Mouse (Mus musculus) embryonic facial prominence, embryonic 15.5 days (tissue): ENCODE measurements around the gene Gm8720. TPM values are rescaled to one million over a fixed set of nuclear protein-coding genes. Genes with fewer than 3 reads are reported as not detected.
"Not testable (repeated sequence)": the region's sequence is repeated elsewhere in the genome, so short reads cannot be mapped to it uniquely, and the experiment has no call there.

Experiments used
- ATAC-seq: fragments of 200-750 bp; cut with Nextera tagmentation; 2 replicates; pipeline ENCODE4 v1.8.0; 2017; ENCODE audit warnings: low read depth, moderate TSS enrichment; ENCODE audit not compliant: insufficient number of reproducible peaks, low FRiP score, low TSS enrichment
- H3K27ac ChIP-seq: fragments of 300-500 bp; sonication (generic); replicated peaks from 2 replicates; pipeline ENCODE4 v1.5.1; 2015; ENCODE audit warnings: mild to moderate bottlenecking, inconsistent platforms
- H3K27me3 ChIP-seq: fragments of 300-500 bp; sonication (generic); 2 replicates; pipeline ENCODE4 v1.6.1; 2015; ENCODE audit warnings: inconsistent platforms
- H3K36me3 ChIP-seq: fragments of 300-500 bp; sonication (generic); 2 replicates; pipeline ENCODE4 v1.6.1; 2015; ENCODE audit warnings: mild to moderate bottlenecking, inconsistent platforms
- H3K4me1 ChIP-seq: fragments of 300-500 bp; sonication (generic); 2 replicates; pipeline ENCODE4 v1.6.1; 2015; ENCODE audit warnings: inconsistent platforms
- H3K4me2 ChIP-seq: fragments of 300-500 bp; sonication (generic); replicated peaks from 2 replicates; pipeline ENCODE4 v1.6.1; 2015; ENCODE audit warnings: mild to moderate bottlenecking, inconsistent platforms
- H3K4me3 ChIP-seq: fragments of 300-500 bp; sonication (generic); replicated peaks from 2 replicates; pipeline ENCODE4 v1.5.1; 2015; ENCODE audit warnings: mild to moderate bottlenecking, inconsistent platforms
- H3K9ac ChIP-seq: fragments of 300-500 bp; sonication (generic); 2 replicates; pipeline ENCODE4 v1.6.1; 2015; ENCODE audit warnings: inconsistent platforms
- H3K9me3 ChIP-seq: fragments of 300-500 bp; sonication (generic); replicated peaks from 2 replicates; pipeline ENCODE4 v1.6.1; 2016; ENCODE audit warnings: inconsistent platforms
- WGBS: fragments of 180-500 bp; shearing (Covaris S2); methylation state at CpG from one replicate; pipeline ENCODE4 v1.1.7; 2015; 5-methylcytosine and 5-hydroxymethylcytosine counted together
- polyA plus RNA-seq: library from polyadenylated mRNA; unstranded; fragments of >200 nt; fragmentation: Nextera tagmentation; extraction: Ambion mirVana; gene quantifications from 2 replicates; pipeline ENCODE4 v1.2.1, GENCODE M21; 2015

The Gm8720 gene
- not detected in 2 replicates for polyA plus RNA-seq

DNA sequence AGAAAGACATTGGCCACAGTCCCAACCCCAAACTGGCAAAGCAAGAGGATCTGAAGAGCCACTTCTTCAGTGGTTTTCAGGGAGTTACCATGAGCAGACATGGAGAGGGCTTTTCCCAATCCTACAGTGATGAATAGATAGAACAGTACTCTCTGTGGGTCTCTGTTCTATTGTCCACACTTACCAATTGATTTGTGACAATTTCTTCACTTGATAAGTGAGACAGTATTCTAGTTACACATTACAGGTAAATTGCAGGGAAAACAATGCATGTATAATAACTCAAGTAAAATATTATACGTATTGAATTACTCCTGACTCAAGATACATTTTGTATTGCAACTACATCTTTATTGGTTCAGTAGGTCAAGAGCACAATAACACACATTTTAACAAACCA is at the start of gene Gm8720:
TSS of gene Gm8720 (minus strand) at position 101 of the 400 bp plus-strand sequence.
- H3K9me3 ChIP-seq, H3K9ac ChIP-seq, H3K4me2 ChIP-seq, H3K27ac ChIP-seq, H3K36me3 ChIP-seq, ATAC-seq, H3K27me3 ChIP-seq, H3K4me3 ChIP-seq, H3K4me1 ChIP-seq: not testable (repeated sequence)
- no CpG with 5 or more reads among the region's 1 CpGs for WGBS

DNA sequence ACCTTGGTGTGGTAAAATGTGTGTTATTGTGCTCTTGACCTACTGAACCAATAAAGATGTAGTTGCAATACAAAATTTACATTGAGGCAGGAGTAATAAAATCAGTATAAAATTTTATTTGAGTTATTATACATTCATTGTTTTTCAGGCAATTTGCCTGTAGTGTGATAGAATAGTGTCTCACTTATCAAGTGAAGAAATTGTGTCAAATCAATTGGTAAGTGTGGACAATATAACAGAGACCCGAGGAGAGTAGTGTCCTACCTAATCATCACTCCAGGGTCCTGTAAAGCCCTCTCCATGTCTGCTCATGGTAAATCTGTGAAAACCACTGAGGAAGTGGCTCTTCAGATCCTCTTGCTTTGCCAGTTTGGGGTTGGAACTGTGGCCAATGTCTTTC is 12.0 kb downstream of the Gm8720 start, which contains the start of gene Vmn1r163:
TSS of gene Vmn1r163 (plus strand) at position 301 of the 400 bp plus-strand sequence.
- not testable (repeated sequence) for H3K36me3 ChIP-seq, H3K4me3 ChIP-seq, H3K9ac ChIP-seq, H3K9me3 ChIP-seq, ATAC-seq, H3K27me3 ChIP-seq, H3K4me1 ChIP-seq, H3K27ac ChIP-seq, H3K4me2 ChIP-seq
- no CpG with 5 or more reads among the region's 1 CpGs for WGBS

DNA sequence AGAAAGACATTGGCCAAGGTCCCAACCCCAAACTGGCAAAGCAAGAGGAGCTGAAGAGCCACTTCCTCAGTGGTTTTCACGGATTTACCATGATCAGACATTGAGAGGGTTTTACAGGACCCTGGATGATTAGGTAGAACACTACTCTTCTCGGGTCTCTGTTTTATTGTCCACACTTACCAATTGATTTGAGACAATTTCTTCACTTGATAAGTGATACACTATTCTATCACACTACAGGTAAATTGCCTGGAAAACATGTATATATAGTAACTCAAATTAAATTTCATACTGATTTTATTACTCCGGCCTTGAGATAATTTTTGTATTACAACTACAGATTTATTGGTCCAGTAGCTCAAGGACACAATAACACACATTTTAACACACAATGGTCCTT is 47.4 kb downstream of the Gm8720 start, which contains the start of gene Gm4216:
TSS of gene Gm4216 (minus strand) at position 101 of the 400 bp plus-strand sequence.
- H3K4me3 ChIP-seq, ATAC-seq, H3K36me3 ChIP-seq, H3K9ac ChIP-seq, H3K4me1 ChIP-seq, H3K27ac ChIP-seq, H3K27me3 ChIP-seq, H3K9me3 ChIP-seq, H3K4me2 ChIP-seq: not testable (repeated sequence)
- WGBS, result no CpG with 5 or more reads among the region's 3 CpGs

Other genes with a start within 250 kb of the Gm8720 start
- not detected in 2 replicates for gene Vmn1r159, start 223.9 kb downstream of the Gm8720 start, polyA plus RNA-seq
- not detected in 2 replicates for gene Vmn1r160, start 196.2 kb downstream of the Gm8720 start, polyA plus RNA-seq
- not detected in 2 replicates for gene Gm4214, start 82.8 kb downstream of the Gm8720 start, polyA plus RNA-seq
- gene Gm4216, start 47.5 kb downstream of the Gm8720 start, polyA plus RNA-seq, result not detected in 2 replicates
- gene Vmn1r163, start 11.9 kb downstream of the Gm8720 start, polyA plus RNA-seq, result not detected in 2 replicates
- gene Gm10662, start 77.0 kb upstream of the Gm8720 start, polyA plus RNA-seq, result not detected in 2 replicates
- not detected in 2 replicates for gene Vmn1r165, start 149.9 kb upstream of the Gm8720 start, polyA plus RNA-seq
- not detected in 2 replicates for gene Vmn1r166, start 184.2 kb upstream of the Gm8720 start, polyA plus RNA-seq
- not detected in 2 replicates for gene Gm6902, start 211.4 kb upstream of the Gm8720 start, polyA plus RNA-seq
- not detected in 2 replicates for gene Nlrp4e, start 233.7 kb upstream of the Gm8720 start, polyA plus RNA-seq